Mouse (Mus musculus) frontal cortex, postnatal 36 days (tissue): Measurements from ENCODE around the gene Acsm1.

Experiments used
- DNase-seq, 2 experiments: peaks; one replicate each; pipeline ENCODE4 v3.0.0; 2022; ENCODE audit warnings: low spot score in 2 of 2

Acsm1 gene

DNA sequence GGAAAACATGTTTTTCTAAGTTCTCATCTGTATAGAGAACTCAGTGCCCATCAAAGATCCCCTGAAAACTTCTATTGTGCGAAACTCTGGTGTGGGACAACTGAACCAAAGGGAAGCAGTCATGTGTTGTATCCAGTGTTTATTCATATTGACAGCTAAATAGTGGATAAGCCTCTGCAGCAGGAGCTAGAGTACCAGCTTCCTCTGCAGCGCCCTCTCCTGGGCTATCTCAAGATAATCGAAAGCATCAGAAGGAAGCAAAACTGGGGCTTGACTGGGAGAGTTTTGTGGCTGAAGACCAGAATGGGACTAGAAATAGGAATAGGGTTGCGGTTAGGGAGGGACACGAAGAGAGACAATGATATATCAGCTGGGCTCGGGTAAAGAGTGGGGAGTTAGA lies 64.1 kb downstream of the Acsm1 start:
- DNase-seq: peak; percentile 10 to 13

DNA sequence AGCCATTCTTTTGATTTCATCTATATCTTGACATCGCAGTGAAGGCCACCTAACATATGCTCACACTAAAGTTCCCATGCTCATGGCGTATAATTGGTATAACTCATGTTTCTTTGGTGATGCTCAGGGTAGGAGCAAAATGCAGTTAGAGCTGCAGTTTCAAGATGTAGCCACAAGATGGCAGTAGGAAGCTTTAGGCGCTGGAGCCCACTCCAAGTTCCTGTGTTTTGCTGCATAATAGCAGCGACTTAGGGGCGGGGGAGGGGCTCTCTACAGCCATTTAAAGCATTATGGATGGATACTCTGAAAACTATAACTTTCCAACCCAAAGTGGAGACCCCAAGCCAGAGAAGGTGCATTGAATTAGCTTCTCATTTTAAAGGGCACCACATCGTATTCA lies 66.6 kb downstream of the Acsm1 start:
- peak; percentile 26 to 64 for DNase-seq

DNA sequence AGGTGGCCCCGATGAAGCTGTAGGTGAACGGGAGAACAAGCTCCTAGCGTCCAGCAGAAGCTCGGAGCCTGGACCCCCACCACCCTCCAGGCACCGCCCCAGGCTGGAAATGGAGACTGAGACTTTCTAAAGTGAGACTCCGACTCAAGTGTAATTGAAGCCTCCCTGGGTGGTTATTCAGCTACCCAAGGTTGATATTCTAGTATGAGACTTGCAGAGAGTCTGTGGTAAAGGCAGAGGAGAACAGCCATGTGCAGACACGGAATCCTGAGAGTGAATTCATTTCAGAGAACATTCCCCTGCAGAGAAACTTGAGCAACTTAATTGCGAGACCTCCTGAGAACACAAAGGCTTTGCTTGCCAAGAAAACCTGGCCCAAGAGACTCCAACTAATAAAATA lies 73.3 kb downstream of the Acsm1 start:
- DNase-seq: no peak

DNA sequence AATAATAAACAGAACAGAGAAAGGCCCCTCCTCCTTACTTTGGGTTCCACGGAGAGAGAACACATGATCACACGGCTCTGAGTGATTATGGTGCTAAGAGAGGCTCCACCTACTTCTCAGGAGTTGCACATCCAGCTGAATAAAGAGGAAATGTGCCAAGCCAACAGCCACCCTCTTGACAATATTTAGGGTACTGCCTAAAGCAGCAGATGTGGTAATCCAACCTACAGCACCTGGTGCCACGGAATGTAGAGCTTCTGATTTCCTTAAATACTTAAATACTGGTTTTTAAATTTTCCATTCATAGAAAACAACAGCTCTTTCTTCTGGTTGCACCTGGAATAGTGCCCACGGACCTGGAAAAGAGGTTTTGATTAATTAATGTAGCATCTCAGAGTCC lies 75.9 kb downstream of the Acsm1 start:
- DNase-seq: no peak

DNA sequence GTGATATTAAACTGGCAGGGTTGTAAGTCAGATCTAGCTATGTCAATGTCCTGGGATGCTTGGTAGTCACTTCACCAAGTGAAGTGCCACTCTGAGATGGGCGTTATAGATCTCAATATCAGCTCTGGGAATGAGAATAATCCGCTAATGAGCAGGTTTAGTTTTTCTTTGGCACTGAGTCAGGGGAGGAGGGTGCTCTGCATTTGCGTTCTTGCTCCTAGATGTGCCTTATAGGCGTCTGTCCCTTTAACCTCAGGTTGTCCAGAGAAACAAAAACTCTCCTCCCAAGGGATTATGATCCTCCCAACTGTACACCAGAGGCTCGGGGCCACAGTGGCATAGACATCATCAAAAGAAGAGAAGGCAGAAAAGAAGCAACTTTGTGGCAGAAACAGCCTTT lies 82.9 kb downstream of the Acsm1 start, which contains the start of gene Acsm4:
Acsm4 (plus strand) TSS at position 301 of the 400 bp plus-strand sequence.
- no peak for DNase-seq

DNA sequence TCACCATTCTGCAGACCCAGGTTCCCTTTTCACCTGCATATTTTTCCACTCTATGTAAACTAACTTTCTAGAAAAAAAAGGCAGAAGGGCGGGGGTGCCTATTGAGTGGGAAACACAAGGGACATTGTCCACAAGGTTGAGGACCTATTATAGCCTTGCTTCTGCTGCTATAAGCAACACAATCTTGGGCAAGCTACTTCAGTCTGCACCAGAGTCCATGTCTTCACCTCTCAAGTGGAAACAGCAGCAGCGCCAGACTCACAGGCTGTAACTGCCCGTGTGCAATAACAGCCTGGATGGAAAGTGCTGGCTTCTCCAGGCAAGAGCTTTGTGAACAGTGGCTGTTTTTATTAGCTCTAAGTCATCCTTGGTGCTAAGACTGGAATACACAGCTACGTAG lies 85.5 kb downstream of the Acsm1 start:
- no peak for DNase-seq

DNA sequence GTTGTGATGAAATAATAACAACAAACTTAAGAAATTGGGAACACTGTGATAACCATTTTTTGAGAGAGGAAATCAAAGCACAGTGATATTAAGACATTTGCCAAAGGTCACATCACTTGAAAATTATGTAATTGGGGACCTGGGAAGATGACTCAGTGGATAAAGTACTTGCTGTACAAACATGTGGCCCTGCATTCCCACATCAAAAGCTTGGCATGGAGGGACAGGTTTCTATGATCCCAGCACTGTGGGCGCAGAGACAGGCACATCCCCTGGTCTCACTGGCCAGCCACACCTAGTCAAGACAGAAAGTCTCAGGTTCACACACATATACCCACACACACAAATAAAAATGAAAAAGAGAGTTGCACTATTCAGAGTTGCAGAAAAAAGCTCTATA lies 88.1 kb downstream of the Acsm1 start:
- no peak for DNase-seq
